Mouse (Mus musculus): Measurements from ENCODE around the gene Loxl4. TPM values are rescaled to one million over a fixed set of nuclear protein-coding genes. Genes with fewer than 3 reads are reported as not detected.

Loxl4 gene
- polyA plus RNA-seq, 1 experiment from 2014 or later: 0.10 TPM

- Histone ChIP-seq H3K4me3 (no peak overlapping the region), H3K27me3 (ENCODE audit: insufficient read depth, poor library complexity, severe bottlenecking) (no peaks in the 10 kb centered on the region), H3K4me1 (peaks cover 8% of the 10 kb centered on the region; the same call in 1 of the 2 replicates), H3K9me3 (no peaks in the 10 kb centered on the region), H3K36me3 (peaks cover 12% of the 10 kb centered on the region), H3K27ac (no peak overlapping the region)
- 20% methylated on average over 4 of the region's 4 CpGs for WGBS
- no peak for DNase-seq (ENCODE audit: low spot score)
Measured at GRCm38 (mm10) chr19:42580701-42581100, 31.9 kb downstream of the Loxl4 start.

- DNase-seq (ENCODE audit: low spot score): no peak
- H3K27ac ChIP-seq: no peak overlapping the region
- no peaks in the 10 kb centered on the region for H3K9me3 ChIP-seq
- peaks cover 4% of the 10 kb centered on the region; the same call in 1 of the 2 replicates for H3K4me1 ChIP-seq
- no peak overlapping the region for H3K4me3 ChIP-seq
- 85% methylated on average over 4 of the region's 4 CpGs for WGBS
- no peaks in the 10 kb centered on the region for H3K27me3 ChIP-seq (ENCODE audit: insufficient read depth, poor library complexity, severe bottlenecking)
- H3K36me3 ChIP-seq: peaks cover 7% of the 10 kb centered on the region
Measured at GRCm38 (mm10) chr19:42578631-42579030, 34.0 kb downstream of the Loxl4 start.

GRCm38 (mm10) chr19:42576856-42577255, 35.8 kb downstream of the Loxl4 start:
- no peak overlapping the region for H3K4me3 ChIP-seq
- no peaks in the 10 kb centered on the region for H3K36me3 ChIP-seq
- H3K27ac ChIP-seq: no peak overlapping the region
- no peaks in the 10 kb centered on the region for H3K27me3 ChIP-seq (ENCODE audit: insufficient read depth, poor library complexity, severe bottlenecking)
- no peak for DNase-seq (ENCODE audit: low spot score)
- 70% methylated on average over 1 of the region's 1 CpGs for WGBS
- H3K4me1 ChIP-seq: peaks cover 4% of the 10 kb centered on the region; the same call in 1 of the 2 replicates
- H3K9me3 ChIP-seq: no peaks in the 10 kb centered on the region

GRCm38 (mm10) chr19:42575317-42575716, 37.3 kb downstream of the Loxl4 start:
- Histone ChIP-seq H3K4me1 (peaks cover 4% of the 10 kb centered on the region; the same call in 1 of the 2 replicates), H3K4me3 (no peak overlapping the region), H3K27ac (no peak overlapping the region), H3K36me3 (no peaks in the 10 kb centered on the region), H3K9me3 (no peaks in the 10 kb centered on the region), H3K27me3 (ENCODE audit: insufficient read depth, poor library complexity, severe bottlenecking) (no peaks in the 10 kb centered on the region)
- no peak for DNase-seq (ENCODE audit: low spot score)
- WGBS: 64% methylated on average over 2 of the region's 2 CpGs

- Histone ChIP-seq H3K4me3 (no peak overlapping the region), H3K9me3 (no peaks in the 10 kb centered on the region), H3K4me1 (peaks cover 4% of the 10 kb centered on the region; the same call in 1 of the 2 replicates), H3K27ac (no peak overlapping the region), H3K36me3 (peaks cover 4% of the 10 kb centered on the region; the same call in 1 of the 2 replicates), H3K27me3 (ENCODE audit: insufficient read depth, poor library complexity, severe bottlenecking) (no peaks in the 10 kb centered on the region)
- no peak for DNase-seq (ENCODE audit: low spot score)
- WGBS: 84% methylated on average over 4 of the region's 4 CpGs
Measured at GRCm38 (mm10) chr19:42571291-42571690, 41.3 kb downstream of the Loxl4 start.

- no peaks in the 10 kb centered on the region for H3K27me3 ChIP-seq (ENCODE audit: insufficient read depth, poor library complexity, severe bottlenecking)
- H3K27ac ChIP-seq: no peak overlapping the region
- H3K9me3 ChIP-seq: no peaks in the 10 kb centered on the region
- peaks cover 4% of the 10 kb centered on the region; the same call in 1 of the 2 replicates for H3K36me3 ChIP-seq
- WGBS: 89% methylated on average over 2 of the region's 2 CpGs
- no peak for DNase-seq (ENCODE audit: low spot score)
- H3K4me1 ChIP-seq: peaks cover 4% of the 10 kb centered on the region; the same call in 1 of the 2 replicates
- H3K4me3 ChIP-seq: no peak overlapping the region
Measured at GRCm38 (mm10) chr19:42569076-42569475, 43.5 kb downstream of the Loxl4 start.

GRCm38 (mm10) chr19:42567020-42567419, 45.6 kb downstream of the Loxl4 start:
- no peak for DNase-seq (ENCODE audit: low spot score)
- H3K4me1 ChIP-seq: peaks cover 4% of the 10 kb centered on the region; the same call in 1 of the 2 replicates
- no peak overlapping the region for H3K27ac ChIP-seq
- H3K36me3 ChIP-seq: peaks cover 19% of the 10 kb centered on the region; the same call in 1 of the 2 replicates
- no peaks in the 10 kb centered on the region for H3K9me3 ChIP-seq
- H3K4me3 ChIP-seq: no peak overlapping the region
- no peaks in the 10 kb centered on the region for H3K27me3 ChIP-seq (ENCODE audit: insufficient read depth, poor library complexity, severe bottlenecking)

GRCm38 (mm10) chr19:42566283-42567019, 46.2 kb downstream of the Loxl4 start:
- Histone ChIP-seq H3K4me3 (no peak overlapping the region), H3K4me1 (peaks cover 4% of the 10 kb centered on the region; the same call in 1 of the 2 replicates), H3K9me3 (no peaks in the 10 kb centered on the region), H3K27me3 (ENCODE audit: insufficient read depth, poor library complexity, severe bottlenecking) (no peaks in the 10 kb centered on the region), H3K27ac (no peak overlapping the region), H3K36me3 (peaks cover 19% of the 10 kb centered on the region; the same call in 1 of the 2 replicates)
- no peak for DNase-seq (ENCODE audit: low spot score)
- WGBS: 92% methylated on average over 4 of the region's 4 CpGs

GRCm38 (mm10) chr19:42563726-42564270, 48.8 kb downstream of the Loxl4 start:
- 83% methylated on average over 3 of the region's 3 CpGs for WGBS
- H3K4me3 ChIP-seq: no peak overlapping the region
- no peaks in the 10 kb centered on the region for H3K4me1 ChIP-seq
- peaks cover 19% of the 10 kb centered on the region; the same call in 1 of the 2 replicates for H3K36me3 ChIP-seq
- H3K27ac ChIP-seq: no peak overlapping the region
- DNase-seq (ENCODE audit: low spot score): no peak
- no peaks in the 10 kb centered on the region for H3K9me3 ChIP-seq
- no peaks in the 10 kb centered on the region for H3K27me3 ChIP-seq (ENCODE audit: insufficient read depth, poor library complexity, severe bottlenecking)

GRCm38 (mm10) chr19:42562981-42563380, 49.6 kb downstream of the Loxl4 start:
- WGBS: 95% methylated on average over 3 of the region's 3 CpGs
- Histone ChIP-seq H3K27me3 (ENCODE audit: insufficient read depth, poor library complexity, severe bottlenecking) (no peaks in the 10 kb centered on the region), H3K36me3 (peaks cover 19% of the 10 kb centered on the region; the same call in 1 of the 2 replicates), H3K27ac (no peak overlapping the region), H3K4me1 (no peaks in the 10 kb centered on the region), H3K4me3 (no peak overlapping the region), H3K9me3 (no peaks in the 10 kb centered on the region)
- no peak for DNase-seq (ENCODE audit: low spot score)

GRCm38 (mm10) chr19:42561991-42562390, 50.6 kb downstream of the Loxl4 start:
- 90% methylated on average over 1 of the region's 1 CpGs for WGBS
- Histone ChIP-seq H3K27ac (no peak overlapping the region), H3K4me1 (no peaks in the 10 kb centered on the region), H3K27me3 (ENCODE audit: insufficient read depth, poor library complexity, severe bottlenecking) (no peaks in the 10 kb centered on the region), H3K4me3 (no peak overlapping the region), H3K36me3 (peaks cover 17% of the 10 kb centered on the region; the same call in 1 of the 2 replicates), H3K9me3 (no peaks in the 10 kb centered on the region)
- DNase-seq (ENCODE audit: low spot score): no peak

- Histone ChIP-seq H3K36me3 (peaks cover 13% of the 10 kb centered on the region; the same call in 1 of the 2 replicates), H3K4me3 (no peak overlapping the region), H3K4me1 (no peaks in the 10 kb centered on the region), H3K27ac (no peak overlapping the region), H3K9me3 (no peaks in the 10 kb centered on the region), H3K27me3 (ENCODE audit: insufficient read depth, poor library complexity, severe bottlenecking) (no peaks in the 10 kb centered on the region)
- 75% methylated on average over 3 of the region's 3 CpGs for WGBS
- DNase-seq (ENCODE audit: low spot score): no peak
Measured at GRCm38 (mm10) chr19:42558701-42559100, 53.9 kb downstream of the Loxl4 start.

All from heart, embryonic 10.5 days (tissue).